8 mouse cellular contexts compared by ENCODE assay signal in the genomic region with DNA sequence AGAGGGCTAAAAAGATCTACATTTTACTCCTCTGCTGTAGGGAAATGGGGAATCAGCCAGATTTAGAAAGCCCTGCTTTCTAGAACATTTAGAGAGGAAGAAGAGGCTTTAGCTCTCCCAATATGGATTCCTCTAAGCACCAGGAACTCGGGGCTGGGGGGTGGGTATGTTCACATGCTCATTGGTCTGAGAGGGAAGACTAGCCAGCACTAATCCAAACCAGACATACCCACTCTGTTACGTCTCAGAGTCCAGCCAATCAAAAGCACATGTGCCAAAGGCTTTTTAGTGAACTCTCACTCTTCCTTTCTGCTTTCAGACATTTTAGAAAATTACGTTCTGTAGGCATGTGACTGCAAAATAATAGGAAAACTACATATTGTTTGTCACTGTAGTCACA. TPM values are rescaled to one million over a fixed set of nuclear protein-coding genes. Genes with fewer than 3 reads are reported as not detected.
A peak's percentile ranks its signal among the peaks of the same experiment; 100 is the strongest.
DNase-seq lines count a peak whose midpoint lies in the region; ATAC-seq and TF ChIP-seq lines count a peak whose summit lies in the region.

No protein-coding gene starts in this region.

- H3K36me3 ChIP-seq in testis, adult 2 months (ENCODE audit: control insufficient read depth, insufficient read depth, low read length): no peaks in the 10 kb centered on the region
- H3K36me3 ChIP-seq in limb, embryonic 15.5 days: no peaks in the 10 kb centered on the region

- H3K27ac ChIP-seq in testis, adult 2 months (ENCODE audit: control insufficient read depth, insufficient read depth, low read depth, low read length): 0 out of 2 replicates have a peak overlapping the region, but pooled peaks have one; percentile 36
- H3K27ac ChIP-seq in limb, embryonic 15.5 days: no peak overlapping the region

- H3K9ac ChIP-seq in limb, embryonic 15.5 days: no peak overlapping the region

- H3K4me1 ChIP-seq in testis, adult 2 months (ENCODE audit: control insufficient read depth, insufficient read depth, low read length): no peaks in the 10 kb centered on the region
- H3K4me1 ChIP-seq in limb, embryonic 15.5 days: no peaks in the 10 kb centered on the region; the same call in 1 of the 2 replicates

- WGBS in limb, embryonic 15.5 days: 33% methylated on average over 3 of the region's 3 CpGs

- H3K9me3 ChIP-seq in limb, embryonic 15.5 days: no peaks in the 10 kb centered on the region

- ATAC-seq in limb, embryonic 15.5 days (ENCODE audit: insufficient number of reproducible peaks, low FRiP score, low TSS enrichment, low read depth): no peak

- H3K27me3 ChIP-seq in testis, adult 2 months (ENCODE audit: control insufficient read depth, insufficient read depth, low read length): no peaks in the 10 kb centered on the region
- H3K27me3 ChIP-seq in limb, embryonic 15.5 days: no peaks in the 10 kb centered on the region

- peak overlapping the region; percentile 42 for H3K4me2 ChIP-seq in limb, embryonic 15.5 days

- no peak for TF ChIP-seq POLR2A in testis, adult 2 months (IDR thresholded peaks at IDR 0.05; ENCODE audit: control insufficient read depth, low read depth, low read length)

- peak; percentile 12 for DNase-seq in adrenal gland, postnatal 10 days
- DNase-seq in adrenal gland, adult 18-20 months (ENCODE audit: low spot score in 2 of 2): no peak
- DNase-seq in testis, postnatal 14 days (ENCODE audit: low spot score): no peak
- no peak for DNase-seq in cerebellum, adult 11-12 months
- no peak for DNase-seq in right cerebral cortex, adult 2 months (ENCODE audit: low spot score in 2 of 2)
- no peak for DNase-seq in frontal cortex, adult 2 months (ENCODE audit: extremely low spot score in 1 of 2, low spot score in 1 of 2)

- peak overlapping the region; percentile 88; the same call in 1 of the 2 replicates for H3K4me3 ChIP-seq in testis, adult 2 months (ENCODE audit: control insufficient read depth, low read depth, low read length)
- peak overlapping the region; percentile 62 for H3K4me3 ChIP-seq in limb, embryonic 15.5 days

- no peak for TF ChIP-seq CTCF in testis, adult 2 months (IDR thresholded peaks at IDR 0.05; ENCODE audit: control insufficient read depth, insufficient read depth, insufficient replicate concordance, low read depth, low read length)

RNA-seq across cellular contexts. Expression of a gene that starts 1.6 kb away (rescaled TPM):
- total RNA-seq in adrenal gland, postnatal 10 days (2021): 100 to 1,000 TPM; 225 to 276 TPM
- total RNA-seq in adrenal gland, adult 18-20 months (2021): 100 to 1,000 TPM; 295 to 585 TPM
- 50.7 and 51.3 TPM in 2 replicates for polyA plus RNA-seq in testis, adult 2 months (2012; rRNA removed)
- 283 and 288 TPM in 2 replicates for polyA plus RNA-seq in limb, embryonic 15.5 days (2015; fragmentation: Nextera tagmentation; extraction: Ambion mirVana)
- polyA plus RNA-seq in frontal cortex, adult 2 months (2012; rRNA removed): 250 and 295 TPM in 2 replicates

RNA-seq across cellular contexts. Expression of a gene that starts 45.5 kb away (rescaled TPM):
- 1 to 10 TPM; 4.0 to 5.6 TPM for total RNA-seq in adrenal gland, postnatal 10 days (2021)
- 1 to 10 TPM; 2.9 to 5.4 TPM for total RNA-seq in adrenal gland, adult 18-20 months (2021)
- polyA plus RNA-seq in testis, adult 2 months (2012; rRNA removed): 0.91 and 1.3 TPM in 2 replicates
- 3.6 and 4.2 TPM in 2 replicates for polyA plus RNA-seq in limb, embryonic 15.5 days (2015; fragmentation: Nextera tagmentation; extraction: Ambion mirVana)
- 10.6 and 12.6 TPM in 2 replicates for polyA plus RNA-seq in frontal cortex, adult 2 months (2012; rRNA removed)
